Mouse (Mus musculus): ENCODE results near the gene Paics.

DNA sequence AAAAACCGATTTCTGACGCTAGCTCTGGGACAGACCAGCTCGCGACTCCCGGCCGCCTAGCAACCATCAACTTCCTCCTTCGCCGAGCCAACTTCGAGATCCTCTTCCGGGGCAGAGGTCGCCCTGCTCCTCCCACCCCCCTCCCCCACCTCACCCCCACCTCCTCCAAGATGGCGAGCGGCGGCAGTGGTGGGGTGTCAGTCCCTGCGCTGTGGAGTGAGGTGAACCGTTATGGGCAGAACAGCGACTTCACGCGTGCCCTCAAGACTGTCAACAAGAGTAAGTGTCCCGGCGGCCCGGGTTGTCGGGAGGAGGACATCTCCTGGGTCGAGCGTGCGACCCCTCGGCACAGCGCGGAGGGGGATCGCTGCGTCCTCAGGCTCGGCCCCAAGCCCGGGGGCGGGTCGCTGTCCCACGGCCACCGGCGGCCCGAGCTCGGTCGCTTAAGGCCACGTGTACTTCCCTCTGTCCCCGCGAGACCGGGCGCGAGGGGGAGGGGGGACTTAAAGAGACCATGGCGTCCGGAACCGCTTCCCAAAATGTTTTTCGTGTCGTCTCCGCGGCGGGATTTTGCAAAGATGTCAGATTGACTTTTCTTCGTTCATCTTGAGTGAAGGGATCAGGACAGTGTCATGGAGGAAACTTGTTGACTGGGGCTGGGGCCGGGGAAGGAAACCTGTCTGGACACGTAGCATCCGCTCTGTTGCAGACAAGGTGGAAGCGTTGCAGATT lies 23.6 kb downstream of the Paics start, which contains the start of gene Srp72:
- no peak for TF ChIP-seq CTCF (IDR thresholded peaks at IDR 0.05; ENCODE audit: extremely low read depth, insufficient read length, insufficient replicate concordance, low read depth, low read length)
- no peak; the same call in none of the 2 replicates for TF ChIP-seq POLR2A (IDR thresholded peaks at IDR 0.05; ENCODE audit: low read depth, low read length)

Measured in small intestine, adult 2 months (tissue).